Mouse (Mus musculus): ENCODE results near the gene Sinhcaf. TPM values are rescaled to one million over a fixed set of nuclear protein-coding genes. Genes with fewer than 3 reads are reported as not detected.

Gene Sinhcaf
- polyA plus RNA-seq, 1 experiment from 2014 or later = 102 TPM

DNA sequence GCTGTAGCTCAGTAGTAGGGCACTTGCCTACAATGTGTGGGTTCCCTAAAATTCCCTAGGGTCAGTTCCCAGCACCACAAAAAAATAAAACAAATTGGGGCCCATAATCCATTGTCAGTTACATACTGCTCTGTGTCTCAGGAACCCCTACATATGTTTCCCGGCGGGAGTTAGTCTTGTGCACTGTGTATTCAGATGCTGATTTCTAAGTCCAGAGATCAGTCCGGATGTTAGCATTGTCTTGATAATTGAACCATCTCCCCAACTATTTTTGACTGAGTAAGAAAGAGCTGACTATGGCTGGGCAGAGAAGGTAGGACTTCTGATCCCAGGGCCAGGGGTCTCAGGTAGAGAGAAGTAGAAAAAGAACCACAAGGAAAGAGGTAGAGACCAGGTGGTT is 10.8 kb upstream of the Sinhcaf start:
- no peak overlapping the region for H3K27ac ChIP-seq (ENCODE audit: low read depth, low read length)
- no peak overlapping the region for H3K4me2 ChIP-seq
- H3K27me3 ChIP-seq (replicated peaks; ENCODE audit: control insufficient read depth, insufficient read depth, low read length) = no peaks in the 10 kb centered on the region
- no peaks in the 10 kb centered on the region for H3K36me3 ChIP-seq (ENCODE audit: control insufficient read depth, insufficient read depth, low read length)
- H3K9me3 ChIP-seq (ENCODE audit: control insufficient read depth, low read length) = no peaks in the 10 kb centered on the region
- H3K4me3 ChIP-seq (ENCODE audit: low read depth, low read length) = no peak overlapping the region
- H3K4me1 ChIP-seq (replicated peaks; ENCODE audit: control insufficient read depth, insufficient read depth, low read length) = peaks cover 5% of the 10 kb centered on the region; the same call in 1 of the 2 replicates
- ATAC-seq (replicated peaks; ENCODE audit: low FRiP score) (no peak), DNase-seq (ENCODE audit: low spot score) (no peak)
- WGBS = 85% methylated on average over 3 of the region's 3 CpGs
- no peak overlapping the region for H3K9ac ChIP-seq (ENCODE audit: low read depth, low read length)

DNA sequence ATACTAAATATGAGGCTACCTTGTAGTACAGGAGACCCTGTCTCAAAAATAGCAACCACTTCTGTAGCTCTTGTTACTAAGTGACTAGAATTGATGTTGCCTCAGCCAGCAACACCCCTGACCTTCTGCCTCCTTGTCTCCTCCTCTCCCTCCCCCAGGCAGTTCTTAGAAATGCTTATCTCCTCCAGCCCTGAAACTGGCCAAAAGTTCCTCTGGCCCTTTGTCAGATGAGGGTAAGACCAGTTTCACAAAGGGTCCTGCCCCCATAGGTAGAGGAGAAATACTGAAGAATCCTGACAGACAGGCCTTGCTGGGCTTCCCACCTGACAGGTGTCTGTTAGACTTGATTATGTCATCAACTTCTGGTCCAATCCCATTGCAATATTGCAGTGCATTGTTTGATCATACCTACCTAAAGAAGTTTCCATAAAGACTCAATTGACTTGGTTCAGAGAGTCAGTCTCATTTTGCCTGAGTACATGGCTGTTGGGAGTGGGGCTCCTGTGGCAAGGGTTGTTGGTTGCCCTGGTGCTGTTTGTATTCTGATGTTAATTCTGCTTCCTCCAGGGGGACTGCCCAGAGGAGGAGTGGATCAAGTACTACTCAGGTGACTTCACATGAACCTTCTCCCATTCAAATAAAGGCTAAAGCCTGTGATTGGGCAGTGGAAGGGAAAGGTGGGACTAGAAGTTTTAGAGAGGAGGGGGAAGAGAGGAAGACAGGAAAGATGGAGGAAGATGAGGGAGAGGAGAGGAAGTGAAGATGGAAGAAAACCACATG is 9.6 kb upstream of the Sinhcaf start:
- no peak for DNase-seq (ENCODE audit: low spot score)
- peaks cover 5% of the 10 kb centered on the region; the same call in 1 of the 2 replicates for H3K4me1 ChIP-seq (replicated peaks; ENCODE audit: control insufficient read depth, insufficient read depth, low read length)
- H3K27me3 ChIP-seq (replicated peaks; ENCODE audit: control insufficient read depth, insufficient read depth, low read length) = no peaks in the 10 kb centered on the region
- H3K27ac ChIP-seq (ENCODE audit: low read depth, low read length) = no peak overlapping the region
- ATAC-seq (replicated peaks; ENCODE audit: low FRiP score) = no peak
- H3K4me3 ChIP-seq (ENCODE audit: low read depth, low read length) = no peak overlapping the region
- H3K9me3 ChIP-seq (ENCODE audit: control insufficient read depth, low read length) = no peaks in the 10 kb centered on the region
- H3K36me3 ChIP-seq (ENCODE audit: control insufficient read depth, insufficient read depth, low read length) = no peaks in the 10 kb centered on the region
- H3K9ac ChIP-seq (ENCODE audit: low read depth, low read length) = no peak overlapping the region
- no peak overlapping the region for H3K4me2 ChIP-seq

DNA sequence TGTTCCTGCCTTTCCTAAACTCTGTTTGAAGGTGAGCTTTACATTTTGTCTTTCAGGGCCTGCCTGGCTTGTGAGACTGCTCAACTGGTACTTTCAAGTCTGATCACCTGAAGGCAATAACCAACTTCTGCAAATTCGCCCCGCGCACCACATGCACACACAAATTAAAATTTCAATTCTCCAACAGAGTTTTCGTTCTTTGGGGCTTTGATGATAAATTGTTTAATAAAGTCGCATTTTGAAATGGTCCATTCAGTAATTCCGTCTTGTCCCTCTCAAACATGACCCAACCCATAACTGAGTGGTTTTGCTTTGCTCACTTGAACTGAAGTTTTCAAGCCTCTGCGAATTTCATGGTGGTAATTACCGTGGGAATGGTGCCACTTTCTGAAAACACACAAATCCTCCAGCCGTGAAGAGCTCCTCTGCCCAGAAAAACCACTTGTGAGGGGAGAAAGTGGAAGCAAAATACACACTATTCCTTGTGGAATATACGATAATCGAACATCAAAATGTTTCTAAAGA is 676 bp upstream of the Sinhcaf start:
- peak overlapping the region; percentile 96 for H3K27ac ChIP-seq (ENCODE audit: low read depth, low read length)
- no peak for ATAC-seq (replicated peaks; ENCODE audit: low FRiP score)
- H3K36me3 ChIP-seq (ENCODE audit: control insufficient read depth, insufficient read depth, low read length) = peaks cover 5% of the 10 kb centered on the region; the same call in 1 of the 2 replicates
- H3K4me1 ChIP-seq (replicated peaks; ENCODE audit: control insufficient read depth, insufficient read depth, low read length) = peaks cover 9% of the 10 kb centered on the region
- no peak for DNase-seq (ENCODE audit: low spot score)
- no peaks in the 10 kb centered on the region for H3K9me3 ChIP-seq (ENCODE audit: control insufficient read depth, low read length)
- H3K27me3 ChIP-seq (replicated peaks; ENCODE audit: control insufficient read depth, insufficient read depth, low read length) = no peaks in the 10 kb centered on the region
- peak overlapping the region; percentile 97 for H3K4me3 ChIP-seq (ENCODE audit: low read depth, low read length)
- 45% methylated on average over 11 of the region's 11 CpGs for WGBS
- H3K4me2 ChIP-seq = peak overlapping the region; percentile 86
- H3K9ac ChIP-seq (ENCODE audit: low read depth, low read length) = peak overlapping the region; percentile 77

DNA sequence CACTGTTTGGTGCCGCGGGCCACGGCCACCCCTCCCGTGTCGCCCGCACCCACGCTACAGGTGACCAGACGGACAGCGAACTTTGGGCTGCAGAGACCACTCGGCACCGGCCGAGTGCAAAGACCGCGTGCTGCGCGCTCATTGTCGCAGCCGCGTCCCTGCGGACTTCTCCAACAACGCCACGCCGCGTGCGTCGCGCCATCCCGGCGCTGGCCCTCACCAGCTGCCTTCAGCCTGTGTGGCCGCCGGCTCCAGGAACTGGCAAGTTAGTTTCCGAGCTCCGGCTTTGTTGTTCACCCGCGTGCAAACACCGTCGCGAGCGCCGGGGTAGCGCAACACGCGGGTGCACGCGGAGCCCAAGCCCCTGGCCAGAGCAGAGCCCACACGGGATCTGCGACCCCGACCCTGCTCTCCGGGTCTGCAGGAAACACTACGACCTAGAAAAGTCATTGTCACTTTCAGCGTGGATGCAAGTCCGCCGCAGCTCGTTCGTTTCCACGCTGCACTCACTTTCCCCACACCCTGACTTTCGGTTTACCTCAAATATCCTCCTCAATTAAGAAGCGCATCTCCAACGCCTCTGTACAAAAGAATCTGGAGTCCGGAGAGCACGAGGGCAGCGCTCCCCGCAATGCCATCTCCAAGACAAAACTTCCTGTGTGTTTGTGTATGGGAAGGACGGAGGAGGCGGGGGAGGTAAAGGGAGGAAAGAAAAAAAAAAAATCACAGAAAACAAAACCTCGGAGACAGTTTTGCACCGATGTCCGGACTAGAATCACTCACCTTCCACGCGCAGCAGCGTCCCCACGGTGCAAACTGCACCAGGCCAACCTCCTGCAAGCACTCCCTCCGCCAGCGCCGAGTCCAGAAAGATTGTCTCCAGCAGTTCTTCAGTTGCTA is 508 bp downstream of the Sinhcaf start:
- WGBS = under 1% methylated on average over 72 of the region's 75 CpGs
- peak overlapping the region; percentile 96 for H3K27ac ChIP-seq (ENCODE audit: low read depth, low read length)
- peak; percentile 75 for DNase-seq (ENCODE audit: low spot score)
- no peaks in the 10 kb centered on the region for H3K9me3 ChIP-seq (ENCODE audit: control insufficient read depth, low read length)
- H3K36me3 ChIP-seq (ENCODE audit: control insufficient read depth, insufficient read depth, low read length) = peaks cover 5% of the 10 kb centered on the region; the same call in 1 of the 2 replicates
- H3K27me3 ChIP-seq (replicated peaks; ENCODE audit: control insufficient read depth, insufficient read depth, low read length) = no peaks in the 10 kb centered on the region
- peak overlapping the region; percentile 86 for H3K4me2 ChIP-seq
- H3K9ac ChIP-seq (ENCODE audit: low read depth, low read length) = peak overlapping the region; percentile 99
- peak overlapping the region; percentile 97 for H3K4me3 ChIP-seq (ENCODE audit: low read depth, low read length)
- peak; percentile 13 for ATAC-seq (replicated peaks; ENCODE audit: low FRiP score)
- H3K4me1 ChIP-seq (replicated peaks; ENCODE audit: control insufficient read depth, insufficient read depth, low read length) = peaks cover 16% of the 10 kb centered on the region

DNA sequence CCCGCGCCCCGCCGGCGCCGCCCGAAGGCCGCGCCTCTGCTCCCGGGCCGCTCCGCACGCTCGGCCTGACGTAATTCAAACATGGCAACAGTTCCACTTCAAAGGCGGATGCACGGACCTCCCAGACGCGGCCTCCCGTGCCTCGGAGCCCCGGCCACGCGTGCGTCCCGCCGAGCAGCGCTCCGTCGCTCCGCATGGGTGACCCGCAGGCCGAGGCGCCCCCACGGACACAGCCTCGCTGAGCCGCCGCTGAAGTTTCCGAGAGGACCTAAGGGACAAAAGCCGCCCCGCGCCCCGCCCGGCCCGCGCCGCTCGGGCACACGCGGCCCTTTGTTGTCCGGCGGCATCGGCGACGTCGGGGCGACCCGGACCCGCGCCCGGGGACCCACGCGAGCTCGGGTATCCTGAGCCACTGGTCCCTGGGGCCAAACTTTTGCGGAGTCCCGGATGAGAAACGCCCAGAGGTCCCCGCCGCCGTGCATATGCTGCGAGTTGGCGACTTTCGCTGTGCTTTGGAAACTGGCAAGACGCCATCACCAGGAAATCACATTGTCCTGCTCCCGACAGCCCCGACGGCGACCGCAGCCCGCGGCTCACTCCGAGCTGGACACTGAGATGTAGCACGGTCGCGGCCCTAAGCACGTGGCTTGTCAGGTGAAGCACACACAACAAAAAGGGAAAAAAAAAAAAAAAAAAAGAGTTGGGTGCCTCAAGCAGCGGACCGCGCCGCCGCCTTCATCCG is 1.3 kb downstream of the Sinhcaf start:
- WGBS = under 1% methylated on average over 87 of the region's 92 CpGs
- peak; percentile 74 for ATAC-seq (replicated peaks; ENCODE audit: low FRiP score)

DNA sequence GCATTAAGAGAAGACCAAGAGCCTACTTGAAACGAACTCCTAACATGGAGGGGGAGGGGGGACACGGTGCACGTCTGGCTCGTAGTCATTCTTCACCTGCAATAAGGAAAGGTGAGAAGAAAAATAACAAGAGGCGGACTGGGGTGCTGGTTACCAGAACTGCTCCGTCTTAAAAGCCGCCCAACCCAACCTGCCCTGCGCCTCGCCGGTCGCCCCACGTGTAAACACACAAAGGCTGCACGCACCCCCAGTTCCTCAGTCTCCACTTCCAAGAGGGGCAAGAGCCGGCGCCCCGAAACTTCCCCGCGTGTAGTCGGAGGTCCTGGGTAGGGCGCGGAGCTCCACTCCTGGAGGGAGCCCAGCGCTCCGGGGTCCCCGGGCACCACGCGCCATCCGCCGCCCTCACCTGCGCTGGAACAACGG is 1.9 kb downstream of the Sinhcaf start:
- WGBS = under 1% methylated on average over 30 of the region's 30 CpGs
- Histone ChIP-seq H3K4me1 (replicated peaks; ENCODE audit: control insufficient read depth, insufficient read depth, low read length) (peaks cover 16% of the 10 kb centered on the region), H3K9me3 (ENCODE audit: control insufficient read depth, low read length) (no peaks in the 10 kb centered on the region), H3K9ac (ENCODE audit: low read depth, low read length) (peak overlapping the region; percentile 99), H3K4me3 (ENCODE audit: low read depth, low read length) (peak overlapping the region; percentile 97), H3K36me3 (ENCODE audit: control insufficient read depth, insufficient read depth, low read length) (peaks cover 5% of the 10 kb centered on the region; the same call in 1 of the 2 replicates), H3K4me2 (peak overlapping the region; percentile 86), H3K27me3 (replicated peaks; ENCODE audit: control insufficient read depth, insufficient read depth, low read length) (no peaks in the 10 kb centered on the region), H3K27ac (ENCODE audit: low read depth, low read length) (peak overlapping the region; percentile 96)
- DNase-seq (ENCODE audit: low spot score) (no peak), ATAC-seq (replicated peaks; ENCODE audit: low FRiP score) (peak; percentile 18)

More for the DNA sequence above, 1.3 kb downstream of the Sinhcaf start:
- peak overlapping the region; percentile 86 for H3K4me2 ChIP-seq
- H3K27ac ChIP-seq (ENCODE audit: low read depth, low read length) = peak overlapping the region; percentile 96
- peaks cover 16% of the 10 kb centered on the region for H3K4me1 ChIP-seq (replicated peaks; ENCODE audit: control insufficient read depth, insufficient read depth, low read length)
- peak; percentile 84 for DNase-seq (ENCODE audit: low spot score)
- peak overlapping the region; percentile 97 for H3K4me3 ChIP-seq (ENCODE audit: low read depth, low read length)
- H3K27me3 ChIP-seq (replicated peaks; ENCODE audit: control insufficient read depth, insufficient read depth, low read length) = no peaks in the 10 kb centered on the region
- peaks cover 5% of the 10 kb centered on the region; the same call in 1 of the 2 replicates for H3K36me3 ChIP-seq (ENCODE audit: control insufficient read depth, insufficient read depth, low read length)
- peak overlapping the region; percentile 99 for H3K9ac ChIP-seq (ENCODE audit: low read depth, low read length)
- H3K9me3 ChIP-seq (ENCODE audit: control insufficient read depth, low read length) = no peaks in the 10 kb centered on the region

DNA sequence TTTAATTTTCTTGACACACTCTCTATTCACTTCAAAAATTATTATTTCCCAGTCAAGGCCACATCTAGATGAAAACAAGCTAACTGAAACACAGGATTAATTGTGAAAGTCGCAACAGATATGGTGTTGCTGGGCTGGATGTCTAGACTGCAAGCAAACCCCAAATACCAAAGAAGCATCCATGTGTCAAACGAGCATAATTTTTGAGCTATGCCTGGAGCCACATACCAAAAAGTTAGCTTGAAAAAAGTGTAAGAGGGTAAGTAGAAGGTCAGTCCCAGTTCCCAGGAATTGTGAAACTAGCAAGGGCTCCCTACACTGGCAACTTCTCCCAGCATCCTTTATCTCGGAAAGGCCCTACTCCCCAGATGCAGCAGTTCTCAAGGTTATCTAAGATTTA is 2.6 kb downstream of the Sinhcaf start:
- Histone ChIP-seq H3K36me3 (ENCODE audit: control insufficient read depth, insufficient read depth, low read length) (peaks cover 5% of the 10 kb centered on the region; the same call in 1 of the 2 replicates), H3K27ac (ENCODE audit: low read depth, low read length) (no peak overlapping the region), H3K4me3 (ENCODE audit: low read depth, low read length) (peak overlapping the region; percentile 97), H3K4me2 (peak overlapping the region; percentile 86), H3K9ac (ENCODE audit: low read depth, low read length) (peak overlapping the region; percentile 99), H3K9me3 (ENCODE audit: control insufficient read depth, low read length) (no peaks in the 10 kb centered on the region), H3K27me3 (replicated peaks; ENCODE audit: control insufficient read depth, insufficient read depth, low read length) (no peaks in the 10 kb centered on the region), H3K4me1 (replicated peaks; ENCODE audit: control insufficient read depth, insufficient read depth, low read length) (peaks cover 16% of the 10 kb centered on the region)
- 32% methylated on average over 3 of the region's 3 CpGs for WGBS
- ATAC-seq (replicated peaks; ENCODE audit: low FRiP score) = no peak
- no peak for DNase-seq (ENCODE audit: low spot score)

DNA sequence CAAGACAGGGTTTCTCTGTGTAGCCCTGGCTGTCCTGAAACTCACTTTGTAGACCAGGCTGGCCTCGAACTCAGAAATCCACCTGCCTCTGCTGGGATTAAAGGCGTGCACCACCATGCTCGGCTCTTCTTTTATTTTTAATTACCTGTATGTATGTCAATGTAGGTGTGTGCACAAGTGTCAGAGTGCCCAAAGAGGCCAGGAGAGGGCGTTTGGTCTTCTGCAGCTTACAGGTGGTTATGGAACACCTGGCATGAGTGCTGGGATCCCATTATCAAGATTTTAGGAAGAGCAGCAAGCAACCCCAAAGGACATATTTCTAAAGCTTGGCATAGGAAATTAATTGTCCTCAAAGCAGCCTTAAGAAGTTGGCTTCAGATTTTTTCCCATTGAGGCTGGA is 3.9 kb downstream of the Sinhcaf start:
- Histone ChIP-seq H3K4me3 (ENCODE audit: low read depth, low read length) (no peak overlapping the region), H3K27ac (ENCODE audit: low read depth, low read length) (no peak overlapping the region), H3K4me1 (replicated peaks; ENCODE audit: control insufficient read depth, insufficient read depth, low read length) (peaks cover 23% of the 10 kb centered on the region), H3K9me3 (ENCODE audit: control insufficient read depth, low read length) (no peaks in the 10 kb centered on the region), H3K27me3 (replicated peaks; ENCODE audit: control insufficient read depth, insufficient read depth, low read length) (no peaks in the 10 kb centered on the region), H3K9ac (ENCODE audit: low read depth, low read length) (no peak overlapping the region), H3K4me2 (no peak overlapping the region), H3K36me3 (ENCODE audit: control insufficient read depth, insufficient read depth, low read length) (peaks cover 5% of the 10 kb centered on the region; the same call in 1 of the 2 replicates)
- WGBS = 82% methylated on average over 4 of the region's 4 CpGs
- no peak for ATAC-seq (replicated peaks; ENCODE audit: low FRiP score)
- DNase-seq (ENCODE audit: low spot score) = no peak
